Mouse (Mus musculus) G1E (cell line): Measurements from ENCODE around the gene Gtf2a2.

Experiments
- CTCF ChIP-seq: IDR thresholded peaks from 2 replicates; pipeline ENCODE4 v1.5.1; 2012; ENCODE audit warnings: low read depth, low read length, inconsistent platforms, mixed read lengths
- GATA1 ChIP-seq: IDR thresholded peaks from 2 replicates; pipeline ENCODE4 v1.6.1; 2012; ENCODE audit warnings: borderline replicate concordance, low read length, inconsistent platforms, mixed read lengths
- GATA2 ChIP-seq: IDR thresholded peaks from 2 replicates; pipeline ENCODE4 v1.6.1; 2012; ENCODE audit warnings: low read depth, low read length, inconsistent platforms, borderline replicate concordance

DNA sequence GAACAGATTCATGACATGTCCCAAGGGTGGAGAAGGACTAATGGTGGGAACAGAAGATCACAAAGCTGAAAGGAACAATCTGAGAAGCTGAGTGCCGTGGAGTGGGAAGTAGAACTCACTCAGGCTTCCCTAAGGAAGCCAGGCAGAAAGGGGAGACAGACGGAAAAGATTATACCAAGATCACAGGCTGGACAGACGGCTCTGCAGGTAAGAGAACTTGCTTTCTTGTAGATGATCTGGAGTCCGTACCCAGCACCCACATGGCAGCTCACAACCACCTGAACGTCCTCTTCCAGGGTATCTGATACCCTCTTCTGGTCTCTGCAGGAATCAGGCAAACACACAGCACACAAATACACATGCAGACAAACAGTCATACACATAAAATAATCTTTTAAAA, 25.8 kb upstream of the Gtf2a2 start:
- TF ChIP-seq CTCF (no peak), GATA1 (no peak), GATA2 (no peak)
